ENCODE assay signal across 8 mouse cellular contexts in the genomic region with DNA sequence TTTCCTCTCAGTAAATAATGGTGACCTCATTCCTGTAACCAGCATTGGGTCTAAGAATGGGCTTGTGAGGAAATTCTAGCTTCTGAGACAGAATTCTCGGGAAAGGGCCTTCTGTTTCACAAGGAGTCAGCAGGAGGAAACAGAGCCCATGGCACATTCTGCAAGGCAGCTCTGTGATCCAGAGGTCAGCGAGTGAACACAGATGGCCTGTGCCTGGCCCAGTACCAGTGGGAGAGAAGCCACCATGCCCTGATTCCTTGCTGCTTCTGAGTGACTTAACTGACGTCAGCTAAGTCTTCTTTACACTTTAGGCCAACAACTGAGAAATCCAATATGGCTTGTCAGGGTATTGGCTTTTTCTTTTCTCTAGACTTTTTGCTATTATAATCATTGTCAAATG.
DNase-seq lines count a peak whose midpoint lies in the region; ATAC-seq lines count a peak whose summit lies in the region.

No protein-coding gene starts in this region.

- H3K4me2 ChIP-seq in limb, embryonic 12.5 days, result no peak overlapping the region
- H3K4me2 ChIP-seq in forebrain, embryonic 12.5 days, result no peak overlapping the region

- no peak for DNase-seq in limb, embryonic 10.5 days (ENCODE audit: low spot score)
- DNase-seq in cerebellum, postnatal 36 days, result peak; percentile 75 to 79
- peak; percentile 58 for DNase-seq in heart, postnatal 25 days (ENCODE audit: low spot score)
- peak; percentile 43 for DNase-seq in lung, postnatal 36 days
- no peak for DNase-seq in c-Kit-positive CD71-positive TER-119-positive erythroid progenitor cells, embryonic 14.5 days (ENCODE audit: low spot score)
- no peak for DNase-seq in thymus, postnatal 10 days (ENCODE audit: low spot score in 2 of 2)

- 31% methylated on average over 3 of the region's 3 CpGs for WGBS in limb, embryonic 12.5 days
- WGBS in limb, embryonic 10.5 days, result 55% methylated on average over 3 of the region's 3 CpGs
- WGBS in forebrain, embryonic 12.5 days, result 62% methylated on average over 3 of the region's 3 CpGs

- H3K27ac ChIP-seq in limb, embryonic 12.5 days, result peak overlapping the region; percentile 72
- no peak overlapping the region for H3K27ac ChIP-seq in limb, embryonic 10.5 days
- no peak overlapping the region for H3K27ac ChIP-seq in forebrain, embryonic 12.5 days

- H3K36me3 ChIP-seq in limb, embryonic 12.5 days, result no peaks in the 10 kb centered on the region
- H3K36me3 ChIP-seq in limb, embryonic 10.5 days, result no peaks in the 10 kb centered on the region
- H3K36me3 ChIP-seq in forebrain, embryonic 12.5 days (replicated peaks), result no peaks in the 10 kb centered on the region

- intact Hi-C loops in heart, postnatal 25 days (cut with DNase I), result no loop called here

- H3K27me3 ChIP-seq in limb, embryonic 12.5 days, result no peaks in the 10 kb centered on the region
- no peaks in the 10 kb centered on the region for H3K27me3 ChIP-seq in limb, embryonic 10.5 days (ENCODE audit: low read depth, poor library complexity, severe bottlenecking)
- no peaks in the 10 kb centered on the region for H3K27me3 ChIP-seq in forebrain, embryonic 12.5 days

- H3K9ac ChIP-seq in limb, embryonic 12.5 days (replicated peaks), result no peak overlapping the region
- H3K9ac ChIP-seq in forebrain, embryonic 12.5 days, result no peak overlapping the region

- H3K4me1 ChIP-seq in limb, embryonic 12.5 days (replicated peaks), result peaks cover 6% of the 10 kb centered on the region
- peaks cover 7% of the 10 kb centered on the region; the same call in 1 of the 2 replicates for H3K4me1 ChIP-seq in limb, embryonic 10.5 days
- no peaks in the 10 kb centered on the region for H3K4me1 ChIP-seq in forebrain, embryonic 12.5 days

- H3K9me3 ChIP-seq in limb, embryonic 12.5 days, result no peaks in the 10 kb centered on the region
- H3K9me3 ChIP-seq in limb, embryonic 10.5 days (replicated peaks), result no peaks in the 10 kb centered on the region
- no peaks in the 10 kb centered on the region for H3K9me3 ChIP-seq in forebrain, embryonic 12.5 days

- H3K4me3 ChIP-seq in limb, embryonic 12.5 days (replicated peaks), result no peak overlapping the region
- H3K4me3 ChIP-seq in limb, embryonic 10.5 days, result no peak overlapping the region
- no peak overlapping the region for H3K4me3 ChIP-seq in forebrain, embryonic 12.5 days (replicated peaks)

- ATAC-seq in limb, embryonic 12.5 days (ENCODE audit: insufficient number of reproducible peaks, insufficient read depth, low FRiP score, low TSS enrichment, low read depth), result no peak
- ATAC-seq in forebrain, embryonic 12.5 days (ENCODE audit: low FRiP score), result no peak

Comparison
In these comparisons a context has a peak if more than half of its experiments do, and no peak if none do; other contexts are left out.
1. DNase-seq: peak in cerebellum, postnatal 36 days (2 of 2), heart, postnatal 25 days (single experiment) and lung, postnatal 36 days (single experiment); none in limb, embryonic 10.5 days (single experiment), c-Kit-positive CD71-positive TER-119-positive erythroid progenitor cells, embryonic 14.5 days (single experiment) and thymus, postnatal 10 days (0 of 2).